In genomic region chr17:83803987-83804386, GRCm38 (mm10) we compare ENCODE assay signal across 16 mouse cellular contexts. TPM values are rescaled to one million over a fixed set of nuclear protein-coding genes. Genes with fewer than 3 reads are reported as not detected.
DNase-seq lines count a peak whose midpoint lies in the region; ATAC-seq and TF ChIP-seq lines count a peak whose summit lies in the region.
"Had no signal": no experiment of that assay in that cellular context is flagged by ENCODE, and none has a peak within 500 bp of the region (broad histone marks: within the 10 kb centered on the region; RNA-seq: fewer than 3 reads in every experiment).

No protein-coding gene starts in this region.

- intact Hi-C loops in heart, postnatal 36 days (cut with DNase I), result no loop called here

- no peak for TF ChIP-seq CTCF in heart, postnatal 0 days (IDR thresholded peaks at IDR 0.05; ENCODE audit: low read depth)

- H3K4me2 ChIP-seq in heart, postnatal 0 days (ENCODE audit: low read depth, low read length), result no peak overlapping the region
- H3K4me2 ChIP-seq in embryonic facial prominence, embryonic 14.5 days (ENCODE audit: low read depth, low read length), result no peak overlapping the region
- no peak overlapping the region for H3K4me2 ChIP-seq in hindbrain, embryonic 16.5 days (ENCODE audit: low read length)
- H3K4me2 ChIP-seq: embryonic facial prominence, embryonic 13.5 days; liver, embryonic 13.5 days had no signal

- no peak overlapping the region for H3K9ac ChIP-seq in heart, postnatal 0 days (replicated peaks; ENCODE audit: low read depth, low read length)
- H3K9ac ChIP-seq in embryonic facial prominence, embryonic 14.5 days (ENCODE audit: low read depth, low read length), result no peak overlapping the region
- no peak overlapping the region for H3K9ac ChIP-seq in hindbrain, embryonic 16.5 days (ENCODE audit: low read depth, low read length)
- H3K9ac ChIP-seq: embryonic facial prominence, embryonic 13.5 days; liver, embryonic 13.5 days had no signal

- peaks cover 23% of the 10 kb centered on the region for H3K36me3 ChIP-seq in heart, postnatal 0 days (replicated peaks; ENCODE audit: control insufficient read depth, insufficient read depth, low read length)
- H3K36me3 ChIP-seq in embryonic facial prominence, embryonic 14.5 days (ENCODE audit: control insufficient read depth, insufficient read depth, low read length), result peaks cover 35% of the 10 kb centered on the region
- H3K36me3 ChIP-seq in hindbrain, embryonic 16.5 days (ENCODE audit: control insufficient read depth, insufficient read depth, low read length), result peaks cover 12% of the 10 kb centered on the region; the same call in 1 of the 2 replicates

- no peak overlapping the region for H3K27ac ChIP-seq in heart, postnatal 0 days (ENCODE audit: low read depth)
- no peak overlapping the region for H3K27ac ChIP-seq in embryonic facial prominence, embryonic 14.5 days (replicated peaks; ENCODE audit: low read depth, low read length)
- H3K27ac ChIP-seq in hindbrain, embryonic 16.5 days (ENCODE audit: low read depth, low read length), result peak overlapping the region; percentile 18; the same call in 1 of the 2 replicates
- H3K27ac ChIP-seq: embryonic facial prominence, embryonic 13.5 days; liver, embryonic 13.5 days had no signal

- no peak overlapping the region for H3K4me3 ChIP-seq in heart, postnatal 0 days (ENCODE audit: low read depth, low read length)
- no peak overlapping the region for H3K4me3 ChIP-seq in embryonic facial prominence, embryonic 14.5 days (ENCODE audit: low read depth, low read length)
- H3K4me3 ChIP-seq in hindbrain, embryonic 16.5 days (ENCODE audit: low read length), result no peak overlapping the region
- H3K4me3 ChIP-seq: embryonic facial prominence, embryonic 13.5 days; liver, embryonic 13.5 days had no signal

- TF ChIP-seq EP300 in heart, postnatal 0 days (IDR thresholded peaks at IDR 0.05; ENCODE audit: low read depth), result no peak

- peak; percentile 55; the same call in 1 of the 2 replicates for ATAC-seq in heart, postnatal 0 days (ENCODE audit: insufficient read depth, low read depth)
- ATAC-seq in embryonic facial prominence, embryonic 14.5 days (ENCODE audit: low read depth), result peak; percentile 62
- 0 out of 2 replicates have a peak, but pooled peaks have one; percentile 42 for ATAC-seq in hindbrain, embryonic 16.5 days
- ATAC-seq in frontal cortex, adult (ENCODE audit: low TSS enrichment), result no peak

- H3K27me3 ChIP-seq in heart, postnatal 0 days (ENCODE audit: control insufficient read depth, insufficient read depth, low read length), result no peaks in the 10 kb centered on the region
- no peaks in the 10 kb centered on the region for H3K27me3 ChIP-seq in embryonic facial prominence, embryonic 14.5 days (replicated peaks; ENCODE audit: control insufficient read depth, insufficient read depth, low read length)
- H3K27me3 ChIP-seq in hindbrain, embryonic 16.5 days (replicated peaks; ENCODE audit: control insufficient read depth, insufficient read depth, low read length), result no peaks in the 10 kb centered on the region
- H3K27me3 ChIP-seq: CH12.LX; embryonic facial prominence, embryonic 13.5 days; liver, embryonic 13.5 days had no signal

- H3K4me1 ChIP-seq in heart, postnatal 0 days (ENCODE audit: control insufficient read depth, insufficient read depth), result no peaks in the 10 kb centered on the region
- H3K4me1 ChIP-seq in embryonic facial prominence, embryonic 14.5 days (ENCODE audit: control insufficient read depth, insufficient read depth, low read length), result no peaks in the 10 kb centered on the region
- no peaks in the 10 kb centered on the region for H3K4me1 ChIP-seq in hindbrain, embryonic 16.5 days (ENCODE audit: control insufficient read depth, insufficient read depth, low read depth, low read length)
- H3K4me1 ChIP-seq: embryonic facial prominence, embryonic 13.5 days had no signal

- WGBS in heart, postnatal 0 days, result 28% methylated on average over 9 of the region's 9 CpGs
- 52% methylated on average over 9 of the region's 9 CpGs for WGBS in embryonic facial prominence, embryonic 14.5 days
- WGBS in hindbrain, embryonic 16.5 days, result 67% methylated on average over 9 of the region's 9 CpGs

- H3K9me3 ChIP-seq in heart, postnatal 0 days (replicated peaks; ENCODE audit: control insufficient read depth, low read length), result no peaks in the 10 kb centered on the region
- no peaks in the 10 kb centered on the region for H3K9me3 ChIP-seq in embryonic facial prominence, embryonic 14.5 days (ENCODE audit: control insufficient read depth, low read length)
- H3K9me3 ChIP-seq in hindbrain, embryonic 16.5 days (ENCODE audit: control insufficient read depth, low read length), result no peaks in the 10 kb centered on the region
- H3K9me3 ChIP-seq: embryonic facial prominence, embryonic 13.5 days; liver, embryonic 13.5 days had no signal

- DNase-seq in heart, postnatal 0 days (ENCODE audit: low spot score), result no peak
- no peak for DNase-seq in heart, postnatal 36 days
- DNase-seq in embryonic facial prominence, embryonic 14.5 days (ENCODE audit: low spot score), result peak; percentile 17
- peak; percentile 78 to 89 for DNase-seq in lung, postnatal 4 days
- DNase-seq in right cerebral cortex, postnatal 14 days, result no peak
- DNase-seq in frontal cortex, postnatal 10 days (ENCODE audit: low spot score in 2 of 2), result no peak
- DNase-seq: adrenal gland, adult 8-10 months; cerebellum, postnatal 25 days; heart, postnatal 10 days; kidney, adult 18-20 months; liver, embryonic 13.5 days; thymus, postnatal 14 days had no signal

RNA-seq across cellular contexts. Expression of gene Haao, which starts 43.8 kb away (rescaled TPM):
- not detected in 2 replicates for total RNA-seq in heart, postnatal 0 days (2014; rRNA removed; ENCODE audit: low replicate concordance)
- polyA plus RNA-seq in heart, postnatal 0 days (2015; fragmentation: Nextera tagmentation; extraction: Ambion mirVana), result 0.08 and 0.26 TPM in 2 replicates
- under 1 TPM; 0.27 to 0.53 TPM for total RNA-seq in heart, postnatal 36 days (2021)
- 0.37 and 0.92 TPM in 2 replicates for polyA plus RNA-seq in embryonic facial prominence, embryonic 14.5 days (2014; fragmentation: Nextera tagmentation; extraction: Ambion mirVana)
- 0.15 and 0.51 TPM in 2 replicates for polyA plus RNA-seq in hindbrain, embryonic 16.5 days (2015; fragmentation: Nextera tagmentation; extraction: Ambion mirVana)
- total RNA-seq: heart, postnatal 10 days had no signal

Comparison
In these comparisons a context has a peak if more than half of its experiments do, and no peak if none do; other contexts are left out.
1. DNase-seq: peak in embryonic facial prominence, embryonic 14.5 days (single experiment) and lung, postnatal 4 days (2 of 2); none in heart, postnatal 0 days (single experiment), heart, postnatal 36 days (0 of 2), right cerebral cortex, postnatal 14 days (single experiment) and frontal cortex, postnatal 10 days (0 of 2).